Mouse (Mus musculus) embryonic fibroblast, embryonic 13.5 days (primary cell): Measurements from ENCODE around the gene CK137956.

Experiments used
- CTCF ChIP-seq: IDR thresholded peaks from 2 replicates; pipeline ENCODE4 v1.5.1; 2011; ENCODE audit warnings: mild to moderate bottlenecking, control low read depth, low read length, moderate library complexity, borderline replicate concordance; ENCODE audit not compliant: insufficient read depth
- POLR2A ChIP-seq: IDR thresholded peaks from 2 replicates; pipeline ENCODE4 v1.6.1; 2011; ENCODE audit warnings: low read depth, mild to moderate bottlenecking, control low read depth, low read length, moderate library complexity

DNA sequence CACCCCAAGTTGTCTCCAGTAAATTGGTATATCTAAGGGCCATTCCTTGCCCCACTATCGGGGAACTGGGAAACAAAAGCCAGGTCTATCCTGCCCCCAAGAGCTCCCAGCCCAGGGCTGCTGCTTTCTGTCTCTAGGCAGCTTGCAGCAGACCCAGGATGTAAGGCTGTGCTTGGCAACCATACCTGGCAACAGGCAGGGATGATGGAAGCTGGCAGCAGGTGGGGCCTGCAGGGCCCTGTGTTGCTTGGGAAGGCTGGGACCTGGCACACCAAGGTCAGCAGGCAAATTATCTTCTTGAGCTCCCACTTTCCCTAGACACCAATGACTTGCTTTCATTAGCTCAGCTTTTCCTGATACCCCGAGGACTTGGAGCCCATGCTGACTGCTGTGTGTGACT lies 48.7 kb upstream of the CK137956 start:
- TF ChIP-seq CTCF = no peak
- no peak for TF ChIP-seq POLR2A
